Mouse (Mus musculus) hindbrain, embryonic 13.5 days (tissue): ENCODE data around the gene Impdh1. TPM values are rescaled to one million over a fixed set of nuclear protein-coding genes. Genes with fewer than 3 reads are reported as not detected.

Experiments used
- ATAC-seq: fragments of 200-750 bp; cut with Nextera tagmentation; 2 replicates; pipeline ENCODE4 v1.8.0; 2017; ENCODE audit warnings: moderate TSS enrichment; ENCODE audit not compliant: low FRiP score
- H3K27ac ChIP-seq: fragments of 300-500 bp; sonication (generic); 2 replicates; pipeline ENCODE4 v1.5.1; 2015; ENCODE audit warnings: inconsistent platforms, mild to moderate bottlenecking, moderate library complexity
- H3K27me3 ChIP-seq: fragments of 300-500 bp; sonication (generic); 2 replicates; pipeline ENCODE4 v1.6.1; 2015; ENCODE audit warnings: mild to moderate bottlenecking, inconsistent platforms
- H3K36me3 ChIP-seq: fragments of 300-500 bp; sonication (generic); 2 replicates; pipeline ENCODE4 v1.6.1; 2015; ENCODE audit warnings: mild to moderate bottlenecking, inconsistent platforms
- H3K4me1 ChIP-seq: fragments of 300-500 bp; sonication (generic); replicated peaks from 2 replicates; pipeline ENCODE4 v1.6.1; 2015; ENCODE audit warnings: inconsistent platforms
- H3K4me2 ChIP-seq: fragments of 300-500 bp; sonication (generic); 2 replicates; pipeline ENCODE4 v1.6.1; 2015; ENCODE audit warnings: inconsistent platforms, mild to moderate bottlenecking, moderate library complexity
- H3K4me3 ChIP-seq: fragments of 300-500 bp; sonication (generic); 2 replicates; pipeline ENCODE4 v1.5.1; 2015; ENCODE audit warnings: mild to moderate bottlenecking, inconsistent platforms
- H3K9ac ChIP-seq: fragments of 300-500 bp; sonication (generic); 2 replicates; pipeline ENCODE4 v1.6.1; 2015; ENCODE audit warnings: mild to moderate bottlenecking, inconsistent platforms
- H3K9me3 ChIP-seq: fragments of 300-500 bp; sonication (generic); 2 replicates; pipeline ENCODE4 v1.6.1; 2016; ENCODE audit warnings: inconsistent platforms
- WGBS: fragments of 180-500 bp; shearing (Covaris S2); methylation state at CpG from one replicate; pipeline ENCODE4 v1.1.7; 2015; 5-methylcytosine and 5-hydroxymethylcytosine counted together
- polyA plus RNA-seq: library from polyadenylated mRNA; unstranded; fragments of >200 nt; fragmentation: Nextera tagmentation; extraction: Ambion mirVana; gene quantifications from 2 replicates; pipeline ENCODE4 v1.2.1, GENCODE M21; 2015

Impdh1 gene
- polyA plus RNA-seq, 1 experiment from 2014 or later: 58.1 TPM

GRCm38 (mm10) chr6:29198309-29199222 is 17.6 kb downstream of the Impdh1 start:
- peak overlapping the region; percentile 55 for H3K4me2 ChIP-seq
- peaks cover 20% of the 10 kb centered on the region for H3K4me1 ChIP-seq
- peaks cover 34% of the 10 kb centered on the region for H3K36me3 ChIP-seq
- H3K4me3 ChIP-seq: peak overlapping the region; percentile 35
- peaks cover 32% of the 10 kb centered on the region; the same call in 1 of the 2 replicates for H3K27me3 ChIP-seq
- H3K9me3 ChIP-seq: no peaks in the 10 kb centered on the region
- peak; percentile 86 for ATAC-seq
- 9% methylated on average over 25 of the region's 25 CpGs for WGBS
- peak overlapping the region; percentile 42; the same call in 1 of the 2 replicates for H3K27ac ChIP-seq
- H3K9ac ChIP-seq: peak overlapping the region; percentile 64

- ATAC-seq: no peak
- no peak overlapping the region; the same call in 1 of the 2 replicates for H3K9ac ChIP-seq
- H3K27me3 ChIP-seq: peaks cover 36% of the 10 kb centered on the region
- H3K4me3 ChIP-seq: no peak overlapping the region
- H3K4me2 ChIP-seq: no peak overlapping the region
- H3K36me3 ChIP-seq: peaks cover 9% of the 10 kb centered on the region
- no peak overlapping the region for H3K27ac ChIP-seq
- WGBS: 85% methylated on average over 5 of the region's 5 CpGs
- H3K9me3 ChIP-seq: no peaks in the 10 kb centered on the region
- H3K4me1 ChIP-seq: peaks cover 20% of the 10 kb centered on the region
Observed at GRCm38 (mm10) chr6:29195846-29196698, 20.1 kb downstream of the Impdh1 start.

- Histone ChIP-seq H3K27ac (no peak overlapping the region), H3K36me3 (no peaks in the 10 kb centered on the region), H3K9ac (no peak overlapping the region), H3K9me3 (no peaks in the 10 kb centered on the region), H3K4me1 (peaks cover 20% of the 10 kb centered on the region), H3K27me3 (peaks cover 27% of the 10 kb centered on the region), H3K4me3 (no peak overlapping the region), H3K4me2 (no peak overlapping the region)
- no peak for ATAC-seq
- WGBS: 82% methylated on average over 5 of the region's 5 CpGs
Observed at GRCm38 (mm10) chr6:29195146-29195545, 21.0 kb downstream of the Impdh1 start.

GRCm38 (mm10) chr6:29193961-29194750 is 22.0 kb downstream of the Impdh1 start:
- H3K36me3 ChIP-seq: no peaks in the 10 kb centered on the region
- no peak overlapping the region for H3K27ac ChIP-seq
- no peak for ATAC-seq
- no peak overlapping the region for H3K4me3 ChIP-seq
- 82% methylated on average over 15 of the region's 15 CpGs for WGBS
- H3K4me1 ChIP-seq: peaks cover 18% of the 10 kb centered on the region
- 0 out of 2 replicates have a peak overlapping the region, but pooled peaks have one; percentile 35 for H3K9ac ChIP-seq
- no peaks in the 10 kb centered on the region for H3K9me3 ChIP-seq
- H3K4me2 ChIP-seq: no peak overlapping the region
- H3K27me3 ChIP-seq: peaks cover 19% of the 10 kb centered on the region

- no peak for ATAC-seq
- WGBS: 72% methylated on average over 1 of the region's 1 CpGs
Observed at GRCm38 (mm10) chr6:29187936-29188335, 28.2 kb downstream of the Impdh1 start.

GRCm38 (mm10) chr6:29179843-29180242 is 36.3 kb downstream of the Impdh1 start:
- peaks cover 50% of the 10 kb centered on the region for H3K27me3 ChIP-seq
- H3K9ac ChIP-seq: peak overlapping the region; percentile 88
- no peaks in the 10 kb centered on the region for H3K9me3 ChIP-seq
- peaks cover 16% of the 10 kb centered on the region for H3K4me1 ChIP-seq
- 50% methylated on average over 8 of the region's 8 CpGs for WGBS
- peak overlapping the region; percentile 64 for H3K4me3 ChIP-seq
- H3K36me3 ChIP-seq: no peaks in the 10 kb centered on the region
- H3K27ac ChIP-seq: peak overlapping the region; percentile 93; the same call in 1 of the 2 replicates
- no peak for ATAC-seq
- H3K4me2 ChIP-seq: peak overlapping the region; percentile 80

More at GRCm38 (mm10) chr6:29187936-29188335, 28.2 kb downstream of the Impdh1 start:
- Histone ChIP-seq H3K9ac (no peak overlapping the region), H3K9me3 (no peaks in the 10 kb centered on the region), H3K27ac (no peak overlapping the region), H3K27me3 (peaks cover 3% of the 10 kb centered on the region; the same call in 1 of the 2 replicates), H3K4me2 (no peak overlapping the region), H3K4me1 (no peaks in the 10 kb centered on the region), H3K4me3 (no peak overlapping the region), H3K36me3 (no peaks in the 10 kb centered on the region)

GRCm38 (mm10) chr6:29178888-29179658 is 37.1 kb downstream of the Impdh1 start, which contains the start of gene Prrt4:
Gene Prrt4 (minus strand): TSS chr6:29179584.
- H3K9me3 ChIP-seq: no peaks in the 10 kb centered on the region

GRCm38 (mm10) chr6:29177901-29178879 is 38.0 kb downstream of the Impdh1 start:
- Histone ChIP-seq H3K4me2 (peak overlapping the region; percentile 80), H3K27me3 (peaks cover 67% of the 10 kb centered on the region), H3K9ac (peak overlapping the region; percentile 88), H3K27ac (peak overlapping the region; percentile 93), H3K4me3 (peak overlapping the region; percentile 64), H3K9me3 (no peaks in the 10 kb centered on the region), H3K4me1 (peaks cover 16% of the 10 kb centered on the region), H3K36me3 (no peaks in the 10 kb centered on the region)
- 13% methylated on average over 17 of the region's 17 CpGs for WGBS
- peak; percentile 78 for ATAC-seq

More at GRCm38 (mm10) chr6:29178888-29179658, 37.1 kb downstream of the Impdh1 start, which contains the start of gene Prrt4:
- peak within 1 kb of the TSS; percentile 80 for H3K4me2 ChIP-seq
- WGBS: under 1% methylated on average over 69 of the region's 79 CpGs
- H3K4me3 ChIP-seq: peak within 1 kb of the TSS; percentile 64
- H3K9ac ChIP-seq: peak within 1 kb of the TSS; percentile 88
- H3K4me1 ChIP-seq: peaks cover 16% of the 10 kb centered on the region
- H3K36me3 ChIP-seq: no peaks in the 10 kb centered on the region
- peak within 1 kb of the TSS; percentile 93 for H3K27ac ChIP-seq
- ATAC-seq: peak; percentile 83
- peaks cover 58% of the 10 kb centered on the region for H3K27me3 ChIP-seq

- no peaks in the 10 kb centered on the region for H3K9me3 ChIP-seq
- H3K27ac ChIP-seq: no peak overlapping the region
- no peak overlapping the region for H3K4me2 ChIP-seq
- 73% methylated on average over 3 of the region's 3 CpGs for WGBS
- H3K9ac ChIP-seq: 0 out of 2 replicates have a peak overlapping the region, but pooled peaks have one; percentile 2
- peaks cover 32% of the 10 kb centered on the region for H3K4me1 ChIP-seq
- H3K4me3 ChIP-seq: no peak overlapping the region
- H3K27me3 ChIP-seq: peaks cover 74% of the 10 kb centered on the region
- no peak for ATAC-seq
- no peaks in the 10 kb centered on the region for H3K36me3 ChIP-seq
Observed at GRCm38 (mm10) chr6:29175113-29175512, 41.1 kb downstream of the Impdh1 start.

- Histone ChIP-seq H3K27me3 (peaks cover 81% of the 10 kb centered on the region), H3K27ac (no peak overlapping the region), H3K4me1 (peaks cover 36% of the 10 kb centered on the region), H3K4me3 (no peak overlapping the region), H3K9ac (no peak overlapping the region), H3K4me2 (no peak overlapping the region), H3K9me3 (no peaks in the 10 kb centered on the region), H3K36me3 (no peaks in the 10 kb centered on the region)
- ATAC-seq: no peak
- WGBS: 17% methylated on average over 7 of the region's 7 CpGs
Observed at GRCm38 (mm10) chr6:29174368-29174767, 41.8 kb downstream of the Impdh1 start.
